Mouse (Mus musculus) CD4-positive, CD25-positive, alpha-beta regulatory T cell, adult 4 months (primary cell): ENCODE measurements around the gene Srp68. TPM values are rescaled to one million over a fixed set of nuclear protein-coding genes. Genes with fewer than 3 reads are reported as not detected.

ENCODE experiments used
- ATAC-seq: one replicate; pipeline ENCODE4 v1.8.0; 2017
- polyA plus RNA-seq, 2 experiments: library from polyadenylated mRNA; unstranded; fragments of 100-300 nt; shearing (Covaris generic); gene quantifications; one replicate each; pipeline ENCODE4 v1.2.1; 2017

Gene Srp68
- polyA plus RNA-seq, result 10 to 100 TPM; 39.5 to 53.9 TPM

DNA sequence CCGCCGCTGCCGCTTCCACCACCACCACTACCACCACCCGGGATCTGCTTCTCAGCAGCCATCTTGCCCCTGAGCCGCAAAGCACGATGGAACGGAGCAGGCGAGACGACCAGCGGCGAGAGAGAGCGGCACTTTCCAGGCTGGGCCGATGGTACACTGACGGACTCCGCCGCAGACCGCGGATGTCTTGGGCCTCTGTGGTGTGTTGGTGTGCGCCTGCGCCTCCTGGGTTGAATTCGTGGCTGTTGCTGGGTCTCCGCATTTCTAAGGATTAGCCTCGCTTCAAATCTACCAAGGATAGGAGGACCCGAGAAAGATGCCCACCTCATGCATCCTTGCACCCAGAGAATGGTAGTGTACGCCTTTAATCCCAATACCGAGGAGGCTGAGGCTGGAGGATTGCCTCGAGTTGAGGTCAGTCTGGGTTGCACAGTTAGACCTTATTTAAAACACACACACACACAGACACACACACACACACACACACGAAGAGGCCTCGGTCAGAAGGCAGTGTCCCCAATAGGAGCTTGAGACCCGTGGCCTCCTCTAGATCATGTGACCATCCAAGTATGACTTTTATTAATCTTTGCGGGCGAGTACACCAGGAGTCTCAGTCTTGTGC lies at the start of gene Srp68:
Srp68 (minus strand) TSS at position 173 of the 622 bp plus-strand sequence.
- peak; percentile 98 for ATAC-seq

- ATAC-seq, result peak; percentile 83
Measured at GRCm38 (mm10) chr11:116318719-116319659, 45.0 kb upstream of the Srp68 start.

- no peak for ATAC-seq
Measured at GRCm38 (mm10) chr11:116312359-116312758, 38.3 kb upstream of the Srp68 start.

GRCm38 (mm10) chr11:116311169-116311568 lies 37.2 kb upstream of the Srp68 start:
- no peak for ATAC-seq

- ATAC-seq, result no peak
Measured at GRCm38 (mm10) chr11:116309601-116310000, 35.6 kb upstream of the Srp68 start.

DNA sequence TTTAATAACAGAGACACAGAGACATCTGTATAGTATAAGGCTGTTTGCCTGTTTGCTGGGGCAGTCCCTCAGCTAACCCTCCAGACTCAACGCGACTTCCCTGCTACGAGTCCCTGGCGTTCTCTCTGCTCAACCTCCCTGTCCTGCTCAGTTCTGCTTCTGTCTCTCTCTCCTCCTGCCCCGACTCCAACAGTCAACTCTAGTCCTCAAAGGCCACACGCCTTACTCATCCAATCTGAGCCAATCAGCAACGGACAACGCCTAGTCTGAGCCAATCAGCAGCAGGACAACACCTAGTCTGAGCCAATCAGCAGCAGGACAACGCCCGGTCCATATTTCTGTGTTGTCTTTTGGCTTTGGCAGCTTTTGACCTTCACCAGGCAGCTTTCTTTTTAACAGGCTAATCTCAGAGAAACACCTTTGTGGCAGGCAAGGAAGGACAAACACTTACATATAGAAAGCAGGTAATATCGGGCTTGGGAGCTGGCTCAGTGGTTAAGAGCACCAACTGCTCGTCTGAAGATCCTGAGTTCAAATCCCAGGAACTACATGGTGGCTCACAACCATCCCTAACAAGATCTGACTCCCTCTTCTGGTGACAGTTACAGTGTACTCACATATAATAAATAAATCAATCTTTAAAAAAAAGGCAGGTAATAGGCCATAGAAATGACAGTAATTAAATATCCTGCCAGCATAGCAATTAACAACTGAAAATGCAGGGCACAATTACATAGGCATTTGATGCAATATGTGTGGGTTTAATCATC lies 33.9 kb upstream of the Srp68 start:
- no peak for ATAC-seq

- no peak for ATAC-seq
Measured at GRCm38 (mm10) chr11:116307019-116307725, 33.2 kb upstream of the Srp68 start, which contains the start of gene Exoc7. Gene Exoc7, minus strand, starts transcription at chr11:116307233.

- ATAC-seq, result peak; percentile 97
Measured at GRCm38 (mm10) chr11:116306126-116306982, 32.3 kb upstream of the Srp68 start.

DNA sequence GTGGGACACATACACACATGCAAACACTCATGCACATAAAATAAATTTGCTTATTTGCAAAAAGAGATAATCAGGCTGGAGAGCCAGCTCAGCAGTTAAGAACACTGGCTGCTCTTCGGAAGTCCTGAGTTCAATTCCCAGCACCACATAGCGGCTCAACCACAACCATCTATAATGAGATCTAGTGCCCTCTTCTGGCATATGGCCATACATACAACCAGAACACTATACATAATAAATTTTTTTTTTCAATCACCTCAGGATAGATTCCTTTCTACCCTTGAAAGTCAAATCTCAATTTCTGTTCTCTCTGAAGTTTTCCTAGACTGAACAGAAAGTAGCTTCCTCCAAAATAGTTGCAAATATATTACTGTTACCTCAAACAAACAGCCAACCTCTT lies 31.4 kb upstream of the Srp68 start:
- ATAC-seq, result no peak

- no peak for ATAC-seq
Measured at GRCm38 (mm10) chr11:116298621-116299020, 24.6 kb upstream of the Srp68 start.

GRCm38 (mm10) chr11:116298221-116298620 lies 24.2 kb upstream of the Srp68 start:
- no peak for ATAC-seq

DNA sequence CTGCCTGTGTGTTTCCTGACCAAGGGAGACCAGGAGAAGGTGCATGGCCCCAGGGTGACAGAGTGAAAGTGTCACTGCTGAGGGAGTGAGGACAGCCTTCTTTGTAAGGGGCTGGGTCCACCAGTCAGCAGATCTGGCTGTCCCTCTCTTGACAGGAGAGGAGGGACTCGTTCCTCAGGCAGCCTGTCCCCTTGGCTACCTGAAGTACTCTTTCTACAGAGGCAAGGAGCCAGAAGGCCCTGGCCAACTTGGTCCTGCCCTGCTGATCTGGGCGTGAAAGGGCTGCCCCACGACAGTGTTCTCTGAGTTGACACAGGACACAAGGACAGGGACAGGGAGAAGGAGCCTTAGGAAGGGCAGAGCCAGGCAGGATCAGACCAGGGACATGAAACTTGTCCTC lies 23.0 kb upstream of the Srp68 start:
- no peak for ATAC-seq

- no peak for ATAC-seq
Measured at GRCm38 (mm10) chr11:116296191-116296734, 22.2 kb upstream of the Srp68 start.

DNA sequence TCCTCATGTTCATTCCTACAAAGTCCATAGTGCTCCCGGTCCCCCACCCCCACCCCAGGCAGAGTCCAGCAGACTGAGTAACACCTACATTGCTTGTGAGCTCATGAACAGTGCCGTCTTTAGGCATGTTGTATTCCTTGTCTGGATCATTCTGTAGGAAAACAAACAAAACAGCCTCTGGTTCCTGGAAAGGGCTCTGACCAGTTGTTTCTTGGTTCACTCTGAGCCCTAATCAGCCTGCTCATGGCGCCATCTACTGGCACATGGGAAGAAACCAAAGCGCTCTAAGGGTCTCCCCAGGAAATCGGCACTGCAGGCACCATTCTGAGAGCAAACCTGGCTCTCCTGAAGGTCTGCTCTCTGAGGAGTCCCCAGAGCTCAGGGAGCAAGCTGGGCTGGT lies 20.3 kb upstream of the Srp68 start:
- ATAC-seq, result no peak

GRCm38 (mm10) chr11:116293538-116294137 lies 19.6 kb upstream of the Srp68 start:
- no peak for ATAC-seq

- ATAC-seq, result no peak
Measured at GRCm38 (mm10) chr11:116292401-116292800, 18.4 kb upstream of the Srp68 start.

DNA sequence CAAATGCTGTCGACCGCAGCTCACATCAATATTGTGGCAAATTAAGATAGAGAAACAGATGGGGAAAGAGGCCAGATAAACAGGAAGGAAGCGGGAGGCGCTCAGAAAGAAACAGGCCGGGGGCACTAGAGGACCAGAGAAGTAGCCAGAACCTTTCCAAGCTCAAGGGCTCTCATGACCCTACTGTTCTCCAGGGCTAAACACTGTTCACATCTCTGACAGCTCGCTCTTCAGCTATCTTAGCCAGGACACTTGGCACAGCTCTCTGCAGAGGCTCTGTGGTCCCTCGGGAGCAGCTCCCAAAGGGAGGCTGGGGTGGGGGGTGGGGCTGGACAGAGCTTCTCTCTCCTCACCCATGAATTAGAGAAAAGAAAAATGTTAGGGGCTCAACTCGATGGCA lies 16.5 kb upstream of the Srp68 start:
- ATAC-seq, result no peak

GRCm38 (mm10) chr11:116287351-116287750 lies 13.3 kb upstream of the Srp68 start:
- no peak for ATAC-seq

GRCm38 (mm10) chr11:116285770-116286191 lies 11.8 kb upstream of the Srp68 start:
- no peak for ATAC-seq

DNA sequence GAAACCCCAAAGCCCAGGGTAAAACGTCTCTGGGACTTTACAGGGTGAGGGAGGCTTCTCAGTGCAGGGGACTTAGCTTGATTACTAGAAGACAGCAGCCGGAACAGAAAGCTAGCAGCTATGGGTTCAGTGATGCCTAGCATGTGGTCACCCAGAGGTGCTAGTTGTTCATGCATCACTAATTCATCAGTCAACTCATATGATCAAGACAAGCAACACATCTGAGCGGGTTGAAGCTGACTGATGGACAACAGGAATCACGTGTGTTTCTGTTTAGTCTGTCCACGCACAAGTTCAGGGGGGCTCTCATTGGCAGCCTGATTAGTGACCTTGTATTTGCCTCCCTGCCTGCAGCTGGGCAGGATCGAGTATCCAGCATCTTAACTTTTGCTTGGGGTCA lies 10.0 kb upstream of the Srp68 start:
- no peak for ATAC-seq
